Comparison of ENCODE assay signal across 17 mouse cellular contexts in genomic region chr10:51320207-51320606, GRCm38 (mm10).
"Had no signal": no experiment of that assay in that cellular context is flagged by ENCODE, and none has a peak within 500 bp of the region (broad histone marks: within the 10 kb centered on the region; RNA-seq: fewer than 3 reads in every experiment).

No protein-coding gene starts in this region.

- H3K9ac ChIP-seq: lung, embryonic 14.5 days; midbrain, embryonic 12.5 days; neural tube, embryonic 12.5 days; stomach, embryonic 15.5 days had no signal

- H3K4me2 ChIP-seq: lung, embryonic 14.5 days; midbrain, embryonic 12.5 days; neural tube, embryonic 12.5 days; stomach, embryonic 15.5 days had no signal

- H3K27me3 ChIP-seq: megakaryocyte, embryonic 14.5 days; midbrain, embryonic 12.5 days; neural tube, embryonic 12.5 days; stomach, embryonic 15.5 days had no signal

- DNase-seq: lung, adult 18-20 months; lung, embryonic 14.5 days; lung, postnatal 10 days; midbrain, embryonic 14.5 days; right cerebral cortex, postnatal 14 days; thymus, adult 2 months; thymus, postnatal 25 days; thymus, postnatal 4 days had no signal

- H3K4me3 ChIP-seq: megakaryocyte, embryonic 14.5 days; midbrain, embryonic 10.5 days; midbrain, embryonic 12.5 days; myocyte; neural tube, embryonic 12.5 days; stomach, embryonic 15.5 days had no signal

- H3K36me3 ChIP-seq: midbrain, embryonic 10.5 days; midbrain, embryonic 12.5 days; neural tube, embryonic 12.5 days; stomach, embryonic 15.5 days had no signal

- H3K4me1 ChIP-seq: megakaryocyte, embryonic 14.5 days; midbrain, embryonic 10.5 days; midbrain, embryonic 12.5 days; neural tube, embryonic 12.5 days; stomach, embryonic 15.5 days had no signal

- ATAC-seq: midbrain, embryonic 16.5 days had no signal

- H3K27ac ChIP-seq: macrophage; midbrain, embryonic 10.5 days; midbrain, embryonic 12.5 days; neural tube, embryonic 12.5 days; stomach, embryonic 15.5 days; stomach, postnatal 0 days had no signal

- H3K9me3 ChIP-seq: megakaryocyte, embryonic 14.5 days; midbrain, embryonic 10.5 days; midbrain, embryonic 12.5 days; neural tube, embryonic 12.5 days; stomach, embryonic 15.5 days had no signal
